Mouse (Mus musculus) MEL (cell line): ENCODE results near the gene Nkx1-1.

Experiments used
- BHLHE40 ChIP-seq: IDR thresholded peaks from 2 replicates; pipeline ENCODE4 v1.6.1; 2012; ENCODE audit warnings: low read depth, mild to moderate bottlenecking, inconsistent platforms, low read length, improper control_type of control experiment, borderline replicate concordance
- CHD2 ChIP-seq: IDR thresholded peaks from 2 replicates; pipeline ENCODE4 v1.6.1; 2011; ENCODE audit warnings: low read length, improper control_type of control experiment
- CTCF ChIP-seq, 3 experiments: IDR thresholded peaks in 2 of 3; conservative IDR thresholded peaks in 1 of 3; 2 replicates each; pipeline ENCODE4 v1.5.1; 2011 to 2012; ENCODE audit warnings: low read length in 3 of 3, low read depth in 2 of 3, mild to moderate bottlenecking in 2 of 3, improper control_type of control experiment in 1 of 3, inconsistent platforms in 1 of 3, mixed read lengths in 1 of 3, moderate library complexity in 1 of 3; ENCODE audit not compliant: control insufficient read depth in 1 of 3, insufficient read depth in 1 of 3, poor library complexity in 1 of 3, severe bottlenecking in 1 of 3
- GATA1 ChIP-seq: IDR thresholded peaks from 2 replicates; pipeline ENCODE4 v1.6.1; 2011; ENCODE audit warnings: low read depth, low read length, improper control_type of control experiment
- HCFC1 ChIP-seq: IDR thresholded peaks from 2 replicates; pipeline ENCODE4 v1.6.1; 2012; ENCODE audit warnings: low read depth, mild to moderate bottlenecking, inconsistent platforms, low read length, improper control_type of control experiment, moderate library complexity
- MAX ChIP-seq: IDR thresholded peaks from 2 replicates; pipeline ENCODE4 v1.6.1; 2011; ENCODE audit warnings: low read length, improper control_type of control experiment
- NELFE ChIP-seq: IDR thresholded peaks from 2 replicates; pipeline ENCODE4 v1.6.1; 2011; ENCODE audit warnings: low read depth, low read length, improper control_type of control experiment
- POLR2A ChIP-seq, 2 experiments: IDR thresholded peaks; 2 replicates each; pipeline ENCODE4 v1.6.1; 2011 to 2012; ENCODE audit warnings: low read length in 2 of 2, mild to moderate bottlenecking in 2 of 2, control low read depth in 1 of 2, improper control_type of control experiment in 1 of 2, low read depth in 1 of 2, moderate library complexity in 1 of 2; ENCODE audit not compliant: control insufficient read depth in 1 of 2, insufficient read depth in 1 of 2, poor library complexity in 1 of 2
- POLR2AphosphoS2 ChIP-seq: IDR thresholded peaks from 2 replicates; pipeline ENCODE4 v1.6.1; 2011; ENCODE audit warnings: low read length, improper control_type of control experiment
- RAD21 ChIP-seq: IDR thresholded peaks from 2 replicates; pipeline ENCODE4 v1.6.1; 2011; ENCODE audit warnings: mild to moderate bottlenecking, low read depth, low read length, improper control_type of control experiment
- USF2 ChIP-seq, 2 experiments: IDR thresholded peaks; 2 replicates each; pipeline ENCODE4 v1.6.1; 2011 to 2012; ENCODE audit warnings: improper control_type of control experiment in 2 of 2, low read length in 2 of 2, borderline replicate concordance in 1 of 2, inconsistent platforms in 1 of 2, low read depth in 1 of 2, mild to moderate bottlenecking in 1 of 2; ENCODE audit not compliant: insufficient read depth in 1 of 2
- ZC3H11A ChIP-seq: IDR thresholded peaks from 2 replicates; pipeline ENCODE4 v1.6.1; 2012; ENCODE audit warnings: low read depth, mild to moderate bottlenecking, inconsistent platforms, low read length, improper control_type of control experiment

- TF ChIP-seq RAD21 (no peak), BHLHE40 (no peak), CTCF (IDR thresholded peaks at IDR 0.05 in 2 of 3, conservative IDR thresholded peaks at IDR 0.05 in 1 of 3; ENCODE audit: control insufficient read depth in 1 of 3, insufficient read depth in 1 of 3, low read depth in 2 of 3, low read length in 3 of 3, poor library complexity in 1 of 3, severe bottlenecking in 1 of 3) (no peak), CHD2 (no peak), MAX (no peak), GATA1 (no peak), NELFE (no peak), POLR2A (IDR thresholded peaks at IDR 0.05; ENCODE audit: control insufficient read depth in 1 of 2, insufficient read depth in 1 of 2, low read depth in 1 of 2, low read length in 2 of 2, poor library complexity in 1 of 2) (no peak), ZC3H11A (no peak), POLR2AphosphoS2 (no peak), USF2 (IDR thresholded peaks at IDR 0.05; ENCODE audit: borderline replicate concordance in 1 of 2, insufficient read depth in 1 of 2, low read depth in 1 of 2, low read length in 2 of 2) (no peak), HCFC1 (no peak)
Observed at GRCm38 (mm10) chr5:33465464-33465863, 31.7 kb upstream of the Nkx1-1 start.
